Mouse (Mus musculus) forebrain, embryonic 10.5 days (tissue): ENCODE measurements around the gene Lypd6b. TPM values are rescaled to one million over a fixed set of nuclear protein-coding genes. Genes with fewer than 3 reads are reported as not detected.

Experiments used
- DNase-seq: peaks from one replicate; pipeline ENCODE4 v3.0.0-alpha.2; 2017; ENCODE audit warnings: low spot score; ENCODE audit errors: extremely low spot score
- H3K27ac ChIP-seq: fragments of 300-500 bp; sonication (generic); 2 replicates; pipeline ENCODE4 v1.5.1; 2016; ENCODE audit warnings: mild to moderate bottlenecking
- H3K27me3 ChIP-seq: fragments of 300-500 bp; sonication (generic); 2 replicates; pipeline ENCODE4 v1.6.1; 2016; ENCODE audit warnings: mild to moderate bottlenecking; ENCODE audit not compliant: poor library complexity, severe bottlenecking
- H3K36me3 ChIP-seq: fragments of 300-500 bp; sonication (generic); replicated peaks from 2 replicates; pipeline ENCODE4 v1.6.1; 2016; ENCODE audit warnings: mild to moderate bottlenecking, moderate library complexity
- H3K4me1 ChIP-seq: fragments of 300-500 bp; sonication (generic); 2 replicates; pipeline ENCODE4 v1.6.1; 2016
- H3K4me3 ChIP-seq: fragments of 300-500 bp; sonication (generic); 2 replicates; pipeline ENCODE4 v1.5.1; 2016; ENCODE audit warnings: mild to moderate bottlenecking, moderate library complexity
- H3K9me3 ChIP-seq: fragments of 300-500 bp; sonication (generic); 2 replicates; pipeline ENCODE4 v1.6.1; 2016; ENCODE audit warnings: mild to moderate bottlenecking, moderate library complexity
- WGBS: fragments of 180-500 bp; shearing (Covaris S2); methylation state at CpG from one replicate; pipeline ENCODE4 v1.1.7; 2016; 5-methylcytosine and 5-hydroxymethylcytosine counted together
- polyA plus RNA-seq: library from polyadenylated mRNA; unstranded; fragments of >200 nt; fragmentation: Nextera tagmentation; extraction: Ambion mirVana; gene quantifications from 2 replicates; pipeline ENCODE4 v1.2.1, GENCODE M21; 2016

Lypd6b gene
- polyA plus RNA-seq, 1 experiment from 2014 or later: 1.5 TPM

DNA sequence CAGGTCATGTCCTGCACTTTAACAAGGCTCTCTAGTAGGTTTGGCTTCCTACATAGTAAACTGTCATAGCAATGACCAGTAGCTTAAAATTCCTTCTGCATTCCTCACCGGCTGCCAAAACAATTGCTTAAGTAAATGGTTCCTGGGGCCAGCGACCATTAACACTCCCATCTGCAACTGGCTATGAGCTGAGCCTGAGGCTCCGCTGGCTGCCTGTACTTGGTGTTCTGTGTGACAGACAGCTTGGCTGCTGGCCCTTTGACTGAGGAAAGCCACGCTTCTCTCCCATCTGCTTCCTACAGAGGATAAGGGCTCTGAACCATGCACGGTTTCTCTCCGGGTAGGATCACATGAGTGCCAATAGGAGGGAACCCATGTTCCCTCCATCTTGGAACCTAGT lies 53.1 kb downstream of the Lypd6b start:
- H3K36me3 ChIP-seq: no peaks in the 10 kb centered on the region
- peaks cover 31% of the 10 kb centered on the region for H3K4me1 ChIP-seq
- DNase-seq: no peak
- no peak overlapping the region for H3K27ac ChIP-seq
- no peaks in the 10 kb centered on the region for H3K9me3 ChIP-seq
- no peak overlapping the region for H3K4me3 ChIP-seq
- no peaks in the 10 kb centered on the region; the same call in 1 of the 2 replicates for H3K27me3 ChIP-seq
- WGBS: 63% methylated on average over 6 of the region's 6 CpGs

DNA sequence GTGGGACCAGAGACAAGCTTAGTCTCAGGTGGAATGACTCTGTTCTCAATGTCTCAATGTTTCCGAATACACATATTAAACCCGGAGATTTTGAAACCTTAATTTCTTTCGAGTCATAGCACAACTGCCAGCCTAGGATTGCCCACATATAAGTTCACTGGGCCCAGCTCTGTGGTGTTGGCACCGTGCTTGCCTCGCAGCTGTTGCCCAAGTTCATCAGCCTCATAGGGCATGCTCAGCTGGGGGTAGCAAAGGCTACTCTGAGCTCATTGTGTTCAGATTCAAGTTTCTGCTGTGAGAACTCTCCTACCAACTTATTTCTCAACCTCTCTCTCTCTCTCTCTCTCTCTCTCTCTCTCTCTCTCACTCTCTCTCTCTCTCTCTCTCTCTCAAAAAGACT lies 53.6 kb downstream of the Lypd6b start:
- H3K27me3 ChIP-seq: no peaks in the 10 kb centered on the region; the same call in 1 of the 2 replicates
- no peak overlapping the region for H3K4me3 ChIP-seq
- H3K4me1 ChIP-seq: peaks cover 31% of the 10 kb centered on the region
- no peak for DNase-seq
- H3K27ac ChIP-seq: no peak overlapping the region
- no peaks in the 10 kb centered on the region for H3K36me3 ChIP-seq
- WGBS: 90% methylated on average over 5 of the region's 5 CpGs
- H3K9me3 ChIP-seq: no peaks in the 10 kb centered on the region

DNA sequence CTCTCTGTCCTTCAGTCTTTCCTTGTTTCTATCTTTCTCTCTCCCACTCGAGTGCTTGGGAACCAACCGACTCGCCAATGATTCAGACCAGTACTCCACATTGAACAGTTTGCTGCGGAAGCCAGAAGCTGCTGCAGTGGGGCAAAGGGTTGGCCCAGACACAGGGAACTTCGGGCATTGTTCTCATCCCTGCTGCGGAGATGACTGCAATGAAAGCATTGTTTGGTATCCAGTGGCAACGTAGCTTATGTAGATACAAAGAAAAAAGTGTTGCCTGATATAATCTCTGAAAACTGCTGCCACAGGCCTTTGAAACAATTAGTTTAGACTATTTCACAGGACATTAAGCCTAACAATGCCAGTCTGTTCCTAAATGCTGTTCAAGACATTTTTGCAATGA lies 57.6 kb downstream of the Lypd6b start:
- no peak overlapping the region for H3K27ac ChIP-seq
- DNase-seq: no peak
- peaks cover 14% of the 10 kb centered on the region for H3K4me1 ChIP-seq
- no peaks in the 10 kb centered on the region for H3K36me3 ChIP-seq
- no peaks in the 10 kb centered on the region; the same call in 1 of the 2 replicates for H3K27me3 ChIP-seq
- 62% methylated on average over 7 of the region's 7 CpGs for WGBS
- no peak overlapping the region for H3K4me3 ChIP-seq
- H3K9me3 ChIP-seq: no peaks in the 10 kb centered on the region

DNA sequence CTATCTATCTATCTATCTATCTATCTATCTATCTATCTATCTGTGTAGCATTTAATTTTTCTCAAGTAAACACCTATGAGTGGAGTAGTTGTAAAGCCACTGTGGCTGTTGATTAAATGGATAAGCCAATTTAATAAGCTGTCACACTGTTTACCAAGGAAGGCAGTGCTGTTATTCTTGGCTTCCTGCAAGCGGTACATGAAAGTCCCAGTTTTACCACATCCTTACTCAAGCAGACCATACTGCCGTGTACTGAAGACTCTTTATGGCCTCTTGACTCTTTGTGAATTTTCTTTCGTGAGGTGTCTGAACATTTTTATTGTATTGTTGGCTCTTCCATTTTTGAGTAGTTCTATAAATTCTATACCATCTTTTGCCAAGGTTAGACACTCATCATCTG lies 58.6 kb downstream of the Lypd6b start:
- no peaks in the 10 kb centered on the region for H3K36me3 ChIP-seq
- DNase-seq: no peak
- H3K4me3 ChIP-seq: no peak overlapping the region
- H3K27me3 ChIP-seq: no peaks in the 10 kb centered on the region; the same call in 1 of the 2 replicates
- 93% methylated on average over 3 of the region's 3 CpGs for WGBS
- peaks cover 10% of the 10 kb centered on the region for H3K4me1 ChIP-seq
- H3K9me3 ChIP-seq: no peaks in the 10 kb centered on the region
- H3K27ac ChIP-seq: no peak overlapping the region

DNA sequence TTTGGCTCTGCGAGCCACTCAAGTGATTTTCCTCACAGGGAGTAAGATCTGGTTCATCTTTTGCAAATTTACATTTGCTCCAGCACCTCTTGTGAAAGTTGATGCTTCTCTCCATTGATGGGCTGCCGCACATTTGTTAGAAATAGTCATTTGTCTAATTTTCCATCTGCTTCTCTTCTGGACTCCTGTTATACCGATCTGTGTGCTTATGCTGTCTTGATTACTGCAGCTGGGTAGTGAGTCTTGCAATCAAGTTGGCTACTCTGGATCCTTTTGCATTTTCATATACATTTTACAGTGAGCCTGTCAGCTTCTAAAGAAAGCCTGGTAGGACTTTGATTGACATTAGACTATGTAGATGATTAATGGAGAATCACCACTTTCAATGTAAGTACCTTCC lies 59.4 kb downstream of the Lypd6b start:
- peaks cover 10% of the 10 kb centered on the region for H3K4me1 ChIP-seq
- DNase-seq: no peak
- H3K9me3 ChIP-seq: no peaks in the 10 kb centered on the region
- WGBS: 95% methylated on average over 3 of the region's 3 CpGs
- H3K27me3 ChIP-seq: no peaks in the 10 kb centered on the region; the same call in 1 of the 2 replicates
- H3K36me3 ChIP-seq: no peaks in the 10 kb centered on the region
- no peak overlapping the region for H3K27ac ChIP-seq
- H3K4me3 ChIP-seq: no peak overlapping the region

DNA sequence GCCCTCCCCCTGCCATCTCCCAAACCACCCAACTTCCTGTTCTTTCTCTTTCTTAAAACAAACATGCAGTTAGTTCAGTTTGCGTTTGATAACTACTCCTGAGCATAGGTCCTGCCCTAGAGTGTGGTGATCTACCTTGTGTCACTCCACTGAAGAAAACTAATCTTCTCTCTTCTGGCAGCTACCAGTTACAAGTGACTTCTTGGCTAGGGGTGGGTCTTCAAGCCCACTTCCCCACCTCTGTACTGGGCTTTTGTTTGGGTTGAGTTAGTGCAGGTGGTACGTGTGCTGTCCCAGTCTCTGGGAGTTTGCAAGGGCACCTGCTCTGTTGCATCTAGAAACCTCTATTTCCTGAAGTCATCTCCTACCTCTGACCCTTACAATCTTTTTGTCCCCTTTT lies 60.3 kb downstream of the Lypd6b start:
- H3K36me3 ChIP-seq: no peaks in the 10 kb centered on the region
- WGBS: 75% methylated on average over 2 of the region's 2 CpGs
- H3K4me3 ChIP-seq: no peak overlapping the region
- H3K9me3 ChIP-seq: no peaks in the 10 kb centered on the region
- DNase-seq: no peak
- H3K4me1 ChIP-seq: peaks cover 10% of the 10 kb centered on the region
- H3K27me3 ChIP-seq: no peaks in the 10 kb centered on the region; the same call in 1 of the 2 replicates
- H3K27ac ChIP-seq: no peak overlapping the region

DNA sequence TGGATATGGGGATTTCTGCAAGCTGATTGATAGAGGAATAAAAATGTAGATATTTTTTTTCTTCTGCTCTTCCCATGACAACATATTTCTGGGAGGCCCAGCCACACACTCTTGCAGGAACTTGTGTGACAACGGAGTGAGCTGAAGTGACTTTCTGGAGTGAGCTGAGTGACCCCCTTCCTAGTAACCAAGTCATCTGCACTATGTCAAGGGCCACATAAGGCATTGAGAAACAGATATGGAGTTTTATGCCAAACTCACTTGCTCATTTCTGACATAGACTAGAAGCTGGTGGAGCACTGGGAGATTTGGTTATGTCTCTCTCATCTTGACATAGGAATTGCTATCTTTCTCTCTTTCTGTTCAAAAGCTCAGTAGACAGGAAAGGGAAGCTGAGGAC lies 62.3 kb downstream of the Lypd6b start:
- Histone ChIP-seq H3K4me3 (no peak overlapping the region), H3K9me3 (no peaks in the 10 kb centered on the region), H3K27me3 (no peaks in the 10 kb centered on the region), H3K27ac (no peak overlapping the region), H3K36me3 (no peaks in the 10 kb centered on the region), H3K4me1 (peaks cover 8% of the 10 kb centered on the region)
- WGBS: 90% methylated on average over 1 of the region's 1 CpGs
- no peak for DNase-seq

DNA sequence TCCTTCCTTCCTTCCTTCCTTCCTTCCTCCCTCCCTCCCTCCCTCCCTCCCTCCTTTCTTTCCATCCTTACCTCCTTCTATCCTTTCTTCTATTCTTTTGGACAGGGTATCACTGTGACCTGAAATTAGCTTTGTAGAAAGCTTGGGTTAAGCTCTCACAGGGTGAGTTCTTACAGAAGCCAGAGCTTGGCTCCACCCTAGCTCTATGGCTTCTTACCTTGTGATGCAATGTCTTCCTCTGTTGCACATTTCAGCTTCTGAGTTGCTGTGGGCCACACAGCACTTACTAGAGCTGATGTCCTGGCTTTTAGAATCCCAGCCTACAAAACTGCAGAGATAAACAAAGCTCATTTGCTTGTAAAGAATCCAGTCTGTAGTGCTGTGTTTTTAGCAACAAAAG lies 64.5 kb downstream of the Lypd6b start:
- no peaks in the 10 kb centered on the region for H3K36me3 ChIP-seq
- no peak for DNase-seq
- no peak overlapping the region for H3K4me3 ChIP-seq
- H3K27me3 ChIP-seq: no peaks in the 10 kb centered on the region
- H3K27ac ChIP-seq: no peak overlapping the region
- H3K4me1 ChIP-seq: no peaks in the 10 kb centered on the region
- H3K9me3 ChIP-seq: no peaks in the 10 kb centered on the region

DNA sequence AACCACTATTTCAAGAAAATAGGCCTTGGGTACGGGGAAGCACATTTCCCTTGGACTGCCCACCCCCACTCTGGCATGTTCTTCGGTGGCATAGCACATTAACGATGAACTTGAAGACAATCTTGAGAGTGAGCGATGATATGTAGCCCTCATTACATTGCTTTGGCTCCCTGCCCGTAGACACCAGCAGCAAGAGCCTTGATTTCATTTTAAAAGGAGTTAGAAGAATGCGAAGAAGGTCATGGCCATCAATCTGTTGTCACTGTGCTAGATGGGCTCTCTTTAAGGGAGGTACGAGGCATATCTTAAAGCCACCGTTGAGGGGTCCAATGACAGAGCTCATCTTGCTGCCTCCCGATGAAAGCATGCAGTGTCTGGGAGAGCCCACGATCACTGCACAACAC lies 68.7 kb downstream of the Lypd6b start:
- no peak for DNase-seq
- 92% methylated on average over 10 of the region's 10 CpGs for WGBS
- Histone ChIP-seq H3K9me3 (no peaks in the 10 kb centered on the region), H3K4me3 (no peak overlapping the region), H3K36me3 (no peaks in the 10 kb centered on the region), H3K27ac (no peak overlapping the region), H3K27me3 (no peaks in the 10 kb centered on the region; the same call in 1 of the 2 replicates), H3K4me1 (peaks cover 6% of the 10 kb centered on the region; the same call in 1 of the 2 replicates)

DNA sequence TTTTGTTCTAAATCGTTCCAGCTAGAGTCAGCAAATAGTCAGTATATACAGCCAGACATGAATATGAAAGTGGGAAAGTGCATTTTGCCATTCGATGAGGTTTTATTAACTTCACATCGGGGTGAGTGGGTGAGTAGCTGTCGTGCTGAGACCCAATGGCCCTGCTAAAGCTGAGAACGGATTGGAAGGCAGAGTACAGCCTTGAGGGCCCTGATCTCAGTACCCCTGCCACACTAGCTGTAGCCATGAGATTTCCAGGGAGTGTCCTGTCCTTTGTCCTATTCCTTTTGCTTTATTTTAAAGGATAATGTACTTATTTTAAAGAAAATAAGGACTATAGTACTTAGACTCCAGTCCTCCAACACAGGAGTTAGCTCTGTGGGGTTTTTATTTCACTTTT lies 69.1 kb downstream of the Lypd6b start:
- WGBS: 88% methylated on average over 5 of the region's 5 CpGs

DNA sequence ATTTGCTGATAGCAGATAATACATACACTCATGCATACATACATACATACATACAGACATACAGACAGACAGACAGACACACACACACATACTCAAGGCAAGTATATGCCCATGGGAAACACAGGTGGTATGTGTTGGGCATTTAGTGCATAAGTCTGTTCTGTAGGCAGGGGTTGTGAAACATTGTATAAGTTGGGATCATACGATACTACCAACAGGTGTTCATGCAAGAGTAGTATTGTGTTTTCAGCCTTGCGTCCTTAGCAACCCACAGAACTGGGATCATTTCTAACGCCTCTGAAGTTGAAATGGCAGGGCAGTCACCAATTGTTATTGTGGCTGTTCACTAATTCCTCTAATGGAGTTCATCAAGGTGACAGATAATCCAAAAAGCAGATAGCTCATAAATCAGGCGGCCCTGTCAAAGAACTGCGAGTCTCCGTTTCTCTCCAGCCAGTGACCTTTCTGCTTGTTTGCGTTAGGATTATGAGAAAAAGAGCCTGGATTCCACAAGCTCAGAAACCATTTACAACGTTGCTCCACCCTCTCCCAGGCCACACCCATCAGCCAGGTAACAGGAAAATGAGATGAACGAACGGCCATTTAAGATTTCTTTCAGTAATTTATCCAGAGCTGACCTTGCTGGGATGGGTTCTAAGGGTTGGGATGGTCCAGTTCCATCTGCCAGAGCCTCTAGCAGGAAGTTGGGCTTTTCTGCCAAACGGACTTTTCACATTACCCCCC lies 72.9 kb downstream of the Lypd6b start:
- Histone ChIP-seq H3K36me3 (no peaks in the 10 kb centered on the region), H3K9me3 (no peaks in the 10 kb centered on the region), H3K27ac (no peak overlapping the region), H3K4me1 (peaks cover 6% of the 10 kb centered on the region; the same call in 1 of the 2 replicates), H3K27me3 (no peaks in the 10 kb centered on the region; the same call in 1 of the 2 replicates), H3K4me3 (no peak overlapping the region)
- DNase-seq: no peak
- 53% methylated on average over 11 of the region's 11 CpGs for WGBS

More for the DNA sequence above, 69.1 kb downstream of the Lypd6b start:
- H3K4me1 ChIP-seq: peaks cover 6% of the 10 kb centered on the region; the same call in 1 of the 2 replicates
- H3K27ac ChIP-seq: no peak overlapping the region
- DNase-seq: no peak
- H3K27me3 ChIP-seq: no peaks in the 10 kb centered on the region; the same call in 1 of the 2 replicates
- no peaks in the 10 kb centered on the region for H3K9me3 ChIP-seq
- no peak overlapping the region for H3K4me3 ChIP-seq
- H3K36me3 ChIP-seq: no peaks in the 10 kb centered on the region

DNA sequence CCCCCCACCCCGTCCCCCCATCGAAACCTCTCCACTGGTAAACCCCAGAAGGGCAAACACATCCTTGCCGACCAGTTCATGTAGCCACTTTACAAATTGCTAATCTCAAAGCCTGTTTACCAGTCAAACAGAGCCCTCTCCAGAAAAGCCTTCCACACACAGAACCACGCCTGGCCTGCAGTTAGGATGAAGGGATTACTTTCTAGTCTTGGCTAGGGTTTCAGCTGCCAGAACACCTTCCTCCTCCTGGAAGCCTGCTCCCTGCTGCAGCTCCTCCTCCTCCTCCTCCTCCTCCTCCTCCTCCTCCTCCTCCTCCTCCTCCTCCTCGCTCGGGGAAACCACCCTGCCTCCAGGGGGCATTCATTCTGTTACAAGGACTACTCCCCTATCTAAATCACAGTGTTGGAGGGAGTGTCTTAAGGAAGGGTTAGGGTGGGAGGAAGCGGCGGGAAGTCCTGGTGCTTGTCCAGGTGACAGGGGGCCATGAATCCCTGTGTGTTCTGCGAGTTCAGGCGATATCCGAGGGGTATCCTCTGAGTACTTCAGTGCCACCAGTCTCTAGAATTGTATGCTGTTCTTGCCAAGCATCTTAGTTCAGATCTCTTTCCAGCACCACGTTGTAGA lies 73.6 kb downstream of the Lypd6b start:
- no peaks in the 10 kb centered on the region for H3K36me3 ChIP-seq
- no peaks in the 10 kb centered on the region for H3K9me3 ChIP-seq
- H3K27me3 ChIP-seq: no peaks in the 10 kb centered on the region; the same call in 1 of the 2 replicates
- H3K4me3 ChIP-seq: no peak overlapping the region
- no peak overlapping the region for H3K27ac ChIP-seq
- H3K4me1 ChIP-seq: peaks cover 6% of the 10 kb centered on the region; the same call in 1 of the 2 replicates
- 37% methylated on average over 10 of the region's 12 CpGs for WGBS
- DNase-seq: no peak

DNA sequence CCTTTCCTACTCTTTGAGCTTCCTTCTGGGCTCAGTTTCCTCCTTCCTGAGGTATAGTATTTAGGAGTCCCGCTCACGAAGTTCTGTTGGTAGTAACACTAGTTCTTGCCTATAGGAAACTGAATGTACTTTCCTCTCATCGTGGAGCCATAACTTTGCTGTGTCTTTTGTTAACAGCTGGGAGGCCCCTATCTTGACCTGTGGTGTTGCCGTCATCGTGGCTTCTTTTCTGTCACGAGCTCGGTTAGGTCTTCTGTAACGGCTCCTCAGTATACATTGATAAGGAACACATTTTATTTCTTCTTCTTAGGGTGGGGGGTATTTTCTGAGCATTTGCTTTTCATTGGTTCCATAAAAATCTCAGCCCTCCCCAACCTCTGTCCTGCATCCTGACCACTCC lies 74.2 kb downstream of the Lypd6b start:
- H3K27me3 ChIP-seq: no peaks in the 10 kb centered on the region; the same call in 1 of the 2 replicates

More for the DNA sequence above, 74.2 kb downstream of the Lypd6b start:
- Histone ChIP-seq H3K27ac (no peak overlapping the region), H3K4me1 (peaks cover 6% of the 10 kb centered on the region; the same call in 1 of the 2 replicates), H3K9me3 (no peaks in the 10 kb centered on the region), H3K36me3 (no peaks in the 10 kb centered on the region), H3K4me3 (no peak overlapping the region)
- WGBS: 79% methylated on average over 8 of the region's 8 CpGs
- no peak for DNase-seq
